Mouse (Mus musculus) liver, embryonic 14.5 days (tissue): ENCODE results near the gene Ldlrap1.

Experiments
- CTCF ChIP-seq: IDR thresholded peaks from 2 replicates; pipeline ENCODE4 v1.5.1; 2016; ENCODE audit warnings: antibody characterized with exemption, low read depth, control low read depth
- EP300 ChIP-seq: IDR thresholded peaks from 2 replicates; pipeline ENCODE4 v1.6.1; 2016; ENCODE audit warnings: antibody characterized with exemption, low read depth

- no peak for TF ChIP-seq CTCF
- no peak for TF ChIP-seq EP300
Observed at GRCm38 (mm10) chr4:134704590-134704989, 63.2 kb downstream of the Ldlrap1 start.
